In genomic region chr2:4506659-4507058, GRCm38 (mm10) we compare ENCODE assay signal across 21 mouse cellular contexts.
DNase-seq lines count a peak whose midpoint lies in the region; ATAC-seq and TF ChIP-seq lines count a peak whose summit lies in the region.
"Had no signal": no experiment of that assay in that cellular context is flagged by ENCODE, and none has a peak within 500 bp of the region (broad histone marks: within the 10 kb centered on the region; RNA-seq: fewer than 3 reads in every experiment).

No protein-coding gene starts in this region.

- no peak for TF ChIP-seq EP300 in liver, postnatal 0 days (IDR thresholded peaks at IDR 0.05; ENCODE audit: low read depth)

- ATAC-seq in liver, postnatal 0 days = peak; percentile 73
- no peak for ATAC-seq in liver, embryonic 12.5 days
- ATAC-seq: activated CD4-positive, CD25-positive, alpha-beta regulatory T cell, adult 4 months; forebrain, embryonic 16.5 days had no signal

- no peaks in the 10 kb centered on the region for H3K36me3 ChIP-seq in liver, postnatal 0 days (replicated peaks; ENCODE audit: insufficient read depth, low read length)
- no peaks in the 10 kb centered on the region for H3K36me3 ChIP-seq in liver, embryonic 12.5 days
- H3K36me3 ChIP-seq in limb, embryonic 10.5 days = peaks cover 57% of the 10 kb centered on the region

- peak; percentile 78 for DNase-seq in heart, adult 11 months
- no peak for DNase-seq in heart, adult 8-10 months (ENCODE audit: low spot score)
- peak; percentile 22 for DNase-seq in liver, postnatal 0 days
- peak; percentile 25 for DNase-seq in NIH3T3 (ENCODE audit: low read depth)
- DNase-seq in limb, embryonic 10.5 days (ENCODE audit: low spot score) = no peak
- DNase-seq in adrenal gland, postnatal 4 days (ENCODE audit: low spot score in 2 of 2) = no peak
- DNase-seq: adrenal gland, adult 8-10 months; adrenal gland, postnatal 25 days; B cell, adult 2 months; cerebellum, adult 18-20 months; cerebellum, adult 9-10 months; cerebellum, postnatal 14 days; gastrocnemius, postnatal 10 days; heart, adult 2 months had no signal

- H3K4me1 ChIP-seq in liver, postnatal 0 days (ENCODE audit: insufficient read depth) = peaks cover 16% of the 10 kb centered on the region
- peaks cover 13% of the 10 kb centered on the region for H3K4me1 ChIP-seq in liver, embryonic 12.5 days
- peaks cover 10% of the 10 kb centered on the region; the same call in 1 of the 2 replicates for H3K4me1 ChIP-seq in limb, embryonic 10.5 days

- H3K9ac ChIP-seq in liver, postnatal 0 days (replicated peaks) = no peak overlapping the region
- H3K9ac ChIP-seq in liver, embryonic 12.5 days = no peak overlapping the region
- H3K9ac ChIP-seq: forebrain, embryonic 12.5 days; hindbrain, embryonic 12.5 days; hindbrain, embryonic 15.5 days had no signal

- no peaks in the 10 kb centered on the region for H3K9me3 ChIP-seq in liver, postnatal 0 days (ENCODE audit: low read length)
- no peaks in the 10 kb centered on the region for H3K9me3 ChIP-seq in liver, embryonic 12.5 days (replicated peaks)
- H3K9me3 ChIP-seq in limb, embryonic 10.5 days (replicated peaks) = no peaks in the 10 kb centered on the region
- H3K9me3 ChIP-seq: forebrain, embryonic 12.5 days; hindbrain, embryonic 12.5 days; hindbrain, embryonic 15.5 days had no signal

- no peak overlapping the region for H3K4me2 ChIP-seq in liver, postnatal 0 days (ENCODE audit: low read depth, low read length)
- H3K4me2 ChIP-seq in liver, embryonic 12.5 days = no peak overlapping the region
- H3K4me2 ChIP-seq: forebrain, embryonic 12.5 days; heart, embryonic 11.5 days; hindbrain, embryonic 12.5 days; hindbrain, embryonic 15.5 days had no signal

- TF ChIP-seq CTCF in liver, postnatal 0 days (IDR thresholded peaks at IDR 0.05; ENCODE audit: low read depth) = no peak

- H3K4me3 ChIP-seq in liver, postnatal 0 days (ENCODE audit: low read depth, low read length) = no peak overlapping the region
- H3K4me3 ChIP-seq in liver, embryonic 12.5 days = no peak overlapping the region
- no peak overlapping the region for H3K4me3 ChIP-seq in limb, embryonic 10.5 days
- H3K4me3 ChIP-seq: forebrain, embryonic 12.5 days; heart, adult 2 months; hindbrain, embryonic 12.5 days; hindbrain, embryonic 15.5 days had no signal

- H3K27ac ChIP-seq in liver, postnatal 0 days (ENCODE audit: low read depth) = peak overlapping the region; percentile 6; the same call in 1 of the 2 replicates
- H3K27ac ChIP-seq in liver, embryonic 12.5 days = no peak overlapping the region
- no peak overlapping the region for H3K27ac ChIP-seq in limb, embryonic 10.5 days
- H3K27ac ChIP-seq: forebrain, embryonic 12.5 days; heart, adult 2 months; hindbrain, embryonic 12.5 days; hindbrain, embryonic 15.5 days had no signal

- WGBS in liver, postnatal 0 days (ENCODE audit: insufficient replicate concordance) = 66% methylated on average over 9 of the region's 9 CpGs
- WGBS in liver, embryonic 12.5 days (ENCODE audit: insufficient replicate concordance) = 77% methylated on average over 9 of the region's 9 CpGs
- WGBS in limb, embryonic 10.5 days = 95% methylated on average over 9 of the region's 9 CpGs

- H3K27me3 ChIP-seq in liver, postnatal 0 days (ENCODE audit: insufficient read depth, low read length) = no peaks in the 10 kb centered on the region
- H3K27me3 ChIP-seq in liver, embryonic 12.5 days (replicated peaks) = peaks cover 6% of the 10 kb centered on the region; the same call in 1 of the 2 replicates
- no peaks in the 10 kb centered on the region for H3K27me3 ChIP-seq in limb, embryonic 10.5 days (ENCODE audit: low read depth, poor library complexity, severe bottlenecking)
- H3K27me3 ChIP-seq: forebrain, embryonic 12.5 days; hindbrain, embryonic 12.5 days; hindbrain, embryonic 15.5 days had no signal

Comparison
In these comparisons a context has a peak if more than half of its experiments do, and no peak if none do; other contexts are left out.
1. DNase-seq: peak in heart, adult 11 months (single experiment), liver, postnatal 0 days (single experiment) and NIH3T3 (single experiment); none in heart, adult 8-10 months (single experiment), limb, embryonic 10.5 days (single experiment) and adrenal gland, postnatal 4 days (0 of 2).